Mouse (Mus musculus): ENCODE data around the gene Megf11. TPM values are rescaled to one million over a fixed set of nuclear protein-coding genes. Genes with fewer than 3 reads are reported as not detected.
A peak's percentile ranks its signal among the peaks of the same experiment; 100 is the strongest.

Megf11 gene
- polyA plus RNA-seq, 1 experiment from 2014 or later, result 20.2 TPM

DNA sequence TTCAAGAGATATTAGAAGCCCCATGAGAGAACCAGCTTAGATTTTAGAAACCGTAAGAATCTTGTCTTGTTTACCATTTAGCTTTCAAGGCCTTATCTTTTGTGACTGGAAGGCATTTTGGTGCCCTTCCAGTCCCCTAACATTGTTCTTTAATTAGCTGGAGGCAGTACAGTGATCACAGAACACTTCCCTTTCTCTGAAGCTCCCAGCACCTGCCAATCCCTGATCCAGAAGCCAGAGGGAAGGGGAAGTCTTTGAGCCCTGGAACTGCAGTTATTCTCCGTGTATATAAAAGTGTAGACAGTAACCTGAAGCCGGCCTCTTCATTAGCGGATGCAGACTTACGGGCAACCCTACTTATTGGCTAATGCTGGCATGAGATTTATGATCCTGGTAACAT is 35.9 kb upstream of the Megf11 start:
- Histone ChIP-seq H3K9ac (ENCODE audit: low read depth, low read length) (no peak overlapping the region; the same call in 1 of the 2 replicates), H3K4me3 (ENCODE audit: low read length) (no peak overlapping the region), H3K36me3 (ENCODE audit: control insufficient read depth, insufficient read depth, low read length) (no peaks in the 10 kb centered on the region), H3K9me3 (ENCODE audit: control insufficient read depth, low read length) (no peaks in the 10 kb centered on the region), H3K27me3 (replicated peaks; ENCODE audit: control insufficient read depth, insufficient read depth, low read length) (no peaks in the 10 kb centered on the region), H3K4me1 (ENCODE audit: control insufficient read depth, insufficient read depth, low read depth, low read length) (no peaks in the 10 kb centered on the region), H3K4me2 (ENCODE audit: low read length) (no peak overlapping the region), H3K27ac (ENCODE audit: low read depth, low read length) (no peak overlapping the region)
- 65% methylated on average over 5 of the region's 5 CpGs for WGBS
- ATAC-seq, result no peak

GRCm38 (mm10) chr9:64351191-64351590 is 34.2 kb upstream of the Megf11 start:
- no peaks in the 10 kb centered on the region for H3K4me1 ChIP-seq (ENCODE audit: control insufficient read depth, insufficient read depth, low read depth, low read length)
- H3K4me2 ChIP-seq (ENCODE audit: low read length), result no peak overlapping the region
- H3K4me3 ChIP-seq (ENCODE audit: low read length), result no peak overlapping the region
- no peak overlapping the region for H3K27ac ChIP-seq (ENCODE audit: low read depth, low read length)
- H3K27me3 ChIP-seq (replicated peaks; ENCODE audit: control insufficient read depth, insufficient read depth, low read length), result no peaks in the 10 kb centered on the region
- H3K9me3 ChIP-seq (ENCODE audit: control insufficient read depth, low read length), result no peaks in the 10 kb centered on the region
- ATAC-seq, result no peak
- no peaks in the 10 kb centered on the region for H3K36me3 ChIP-seq (ENCODE audit: control insufficient read depth, insufficient read depth, low read length)
- WGBS, result 42% methylated on average over 3 of the region's 3 CpGs
- no peak overlapping the region for H3K9ac ChIP-seq (ENCODE audit: low read depth, low read length)

DNA sequence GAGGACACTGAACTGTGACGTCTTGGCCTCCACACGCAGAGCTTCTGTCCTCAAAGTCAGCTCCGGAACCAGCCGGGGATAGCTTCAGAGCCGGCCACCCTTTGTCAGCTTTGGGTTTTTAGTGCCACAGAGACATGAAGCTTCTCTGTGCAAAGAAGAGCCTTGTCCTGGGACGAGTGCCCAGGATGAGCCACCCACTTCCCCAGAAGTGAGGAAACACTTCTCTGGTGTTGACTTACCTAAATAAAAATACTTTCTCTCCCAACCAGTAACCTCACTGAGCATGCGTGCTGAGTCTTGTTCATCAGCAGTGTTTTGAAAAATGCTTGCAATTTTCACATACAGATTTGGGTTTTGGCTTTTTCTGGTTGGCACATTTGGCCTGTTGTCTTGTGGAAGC is 29.8 kb upstream of the Megf11 start:
- 92% methylated on average over 7 of the region's 7 CpGs for WGBS
- no peaks in the 10 kb centered on the region for H3K36me3 ChIP-seq (ENCODE audit: control insufficient read depth, insufficient read depth, low read length)

GRCm38 (mm10) chr9:64361231-64361950 is 24.0 kb upstream of the Megf11 start:
- WGBS, result 85% methylated on average over 9 of the region's 9 CpGs
- no peaks in the 10 kb centered on the region for H3K27me3 ChIP-seq (replicated peaks; ENCODE audit: control insufficient read depth, insufficient read depth, low read length)
- no peak overlapping the region for H3K9ac ChIP-seq (ENCODE audit: low read depth, low read length)
- no peak overlapping the region for H3K27ac ChIP-seq (ENCODE audit: low read depth, low read length)
- H3K36me3 ChIP-seq (ENCODE audit: control insufficient read depth, insufficient read depth, low read length), result no peaks in the 10 kb centered on the region
- ATAC-seq, result no peak
- no peaks in the 10 kb centered on the region for H3K9me3 ChIP-seq (ENCODE audit: control insufficient read depth, low read length)
- no peaks in the 10 kb centered on the region for H3K4me1 ChIP-seq (ENCODE audit: control insufficient read depth, insufficient read depth, low read depth, low read length)
- no peak overlapping the region for H3K4me3 ChIP-seq (ENCODE audit: low read length)
- no peak overlapping the region for H3K4me2 ChIP-seq (ENCODE audit: low read length)

More for the DNA sequence above, 29.8 kb upstream of the Megf11 start:
- H3K4me2 ChIP-seq (ENCODE audit: low read length), result no peak overlapping the region
- H3K27me3 ChIP-seq (replicated peaks; ENCODE audit: control insufficient read depth, insufficient read depth, low read length), result no peaks in the 10 kb centered on the region
- no peak overlapping the region for H3K27ac ChIP-seq (ENCODE audit: low read depth, low read length)
- no peak overlapping the region for H3K9ac ChIP-seq (ENCODE audit: low read depth, low read length)
- H3K4me1 ChIP-seq (ENCODE audit: control insufficient read depth, insufficient read depth, low read depth, low read length), result no peaks in the 10 kb centered on the region
- H3K9me3 ChIP-seq (ENCODE audit: control insufficient read depth, low read length), result no peaks in the 10 kb centered on the region
- no peak for ATAC-seq
- H3K4me3 ChIP-seq (ENCODE audit: low read length), result no peak overlapping the region

DNA sequence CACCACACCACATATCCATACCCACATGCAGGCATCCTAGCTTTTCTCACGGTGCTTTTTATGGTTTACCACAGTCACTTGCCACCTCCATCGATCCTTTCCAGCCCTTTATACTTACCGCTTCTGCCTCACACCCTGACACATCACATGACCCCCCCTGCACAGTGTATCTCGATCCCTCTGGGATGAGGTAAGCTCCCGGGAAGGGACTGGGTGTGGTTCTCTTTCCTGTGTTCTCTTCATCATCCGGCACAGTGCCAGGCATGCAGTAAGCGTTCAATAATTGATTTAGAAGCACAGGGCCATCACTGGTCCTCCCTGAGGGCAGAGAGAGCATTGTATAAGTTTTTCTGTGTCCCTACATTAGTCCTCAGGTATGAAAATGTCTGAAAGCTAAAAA is 15.6 kb upstream of the Megf11 start:
- Histone ChIP-seq H3K9ac (ENCODE audit: low read depth, low read length) (no peak overlapping the region), H3K9me3 (ENCODE audit: control insufficient read depth, low read length) (no peaks in the 10 kb centered on the region), H3K4me2 (ENCODE audit: low read length) (no peak overlapping the region), H3K4me1 (ENCODE audit: control insufficient read depth, insufficient read depth, low read depth, low read length) (peaks cover 3% of the 10 kb centered on the region; the same call in 1 of the 2 replicates), H3K36me3 (ENCODE audit: control insufficient read depth, insufficient read depth, low read length) (no peaks in the 10 kb centered on the region), H3K27ac (ENCODE audit: low read depth, low read length) (no peak overlapping the region), H3K27me3 (replicated peaks; ENCODE audit: control insufficient read depth, insufficient read depth, low read length) (no peaks in the 10 kb centered on the region), H3K4me3 (ENCODE audit: low read length) (no peak overlapping the region)
- 60% methylated on average over 7 of the region's 7 CpGs for WGBS
- no peak for ATAC-seq

- no peak for ATAC-seq
- Histone ChIP-seq H3K36me3 (ENCODE audit: control insufficient read depth, insufficient read depth, low read length) (no peaks in the 10 kb centered on the region), H3K4me3 (ENCODE audit: low read length) (no peak overlapping the region), H3K27me3 (replicated peaks; ENCODE audit: control insufficient read depth, insufficient read depth, low read length) (no peaks in the 10 kb centered on the region), H3K4me2 (ENCODE audit: low read length) (no peak overlapping the region), H3K9me3 (ENCODE audit: control insufficient read depth, low read length) (no peaks in the 10 kb centered on the region), H3K4me1 (ENCODE audit: control insufficient read depth, insufficient read depth, low read depth, low read length) (peaks cover 3% of the 10 kb centered on the region; the same call in 1 of the 2 replicates), H3K9ac (ENCODE audit: low read depth, low read length) (no peak overlapping the region), H3K27ac (ENCODE audit: low read depth, low read length) (no peak overlapping the region)
- 27% methylated on average over 11 of the region's 11 CpGs for WGBS
These were observed 14.1 kb upstream of the Megf11 start for GRCm38 (mm10) chr9:64371305-64371819.

DNA sequence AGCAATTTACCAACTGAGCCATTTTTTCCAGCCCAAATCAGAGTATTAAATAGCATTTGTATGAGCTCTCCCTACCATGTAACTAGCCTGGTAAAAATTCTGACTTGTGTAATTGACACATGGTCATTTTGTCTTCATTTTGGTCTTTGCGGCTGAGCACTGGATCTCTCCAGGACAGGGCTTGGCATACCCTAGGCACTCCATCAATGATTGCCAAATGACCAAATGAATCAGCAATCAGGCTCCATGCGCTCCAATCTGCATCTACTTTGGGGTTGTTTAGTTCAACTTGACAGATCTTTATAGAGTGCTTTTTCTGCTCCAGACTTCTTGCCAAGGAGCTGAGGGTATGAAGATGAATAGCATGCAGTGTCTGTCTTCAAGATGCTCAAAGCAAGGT is 9.0 kb upstream of the Megf11 start:
- Histone ChIP-seq H3K9ac (ENCODE audit: low read depth, low read length) (no peak overlapping the region), H3K4me3 (ENCODE audit: low read length) (no peak overlapping the region), H3K27ac (ENCODE audit: low read depth, low read length) (no peak overlapping the region), H3K4me2 (ENCODE audit: low read length) (no peak overlapping the region), H3K9me3 (ENCODE audit: control insufficient read depth, low read length) (no peaks in the 10 kb centered on the region), H3K36me3 (ENCODE audit: control insufficient read depth, insufficient read depth, low read length) (no peaks in the 10 kb centered on the region), H3K27me3 (replicated peaks; ENCODE audit: control insufficient read depth, insufficient read depth, low read length) (no peaks in the 10 kb centered on the region), H3K4me1 (ENCODE audit: control insufficient read depth, insufficient read depth, low read depth, low read length) (peaks cover 2% of the 10 kb centered on the region; the same call in 1 of the 2 replicates)
- 78% methylated on average over 2 of the region's 2 CpGs for WGBS
- ATAC-seq, result no peak

DNA sequence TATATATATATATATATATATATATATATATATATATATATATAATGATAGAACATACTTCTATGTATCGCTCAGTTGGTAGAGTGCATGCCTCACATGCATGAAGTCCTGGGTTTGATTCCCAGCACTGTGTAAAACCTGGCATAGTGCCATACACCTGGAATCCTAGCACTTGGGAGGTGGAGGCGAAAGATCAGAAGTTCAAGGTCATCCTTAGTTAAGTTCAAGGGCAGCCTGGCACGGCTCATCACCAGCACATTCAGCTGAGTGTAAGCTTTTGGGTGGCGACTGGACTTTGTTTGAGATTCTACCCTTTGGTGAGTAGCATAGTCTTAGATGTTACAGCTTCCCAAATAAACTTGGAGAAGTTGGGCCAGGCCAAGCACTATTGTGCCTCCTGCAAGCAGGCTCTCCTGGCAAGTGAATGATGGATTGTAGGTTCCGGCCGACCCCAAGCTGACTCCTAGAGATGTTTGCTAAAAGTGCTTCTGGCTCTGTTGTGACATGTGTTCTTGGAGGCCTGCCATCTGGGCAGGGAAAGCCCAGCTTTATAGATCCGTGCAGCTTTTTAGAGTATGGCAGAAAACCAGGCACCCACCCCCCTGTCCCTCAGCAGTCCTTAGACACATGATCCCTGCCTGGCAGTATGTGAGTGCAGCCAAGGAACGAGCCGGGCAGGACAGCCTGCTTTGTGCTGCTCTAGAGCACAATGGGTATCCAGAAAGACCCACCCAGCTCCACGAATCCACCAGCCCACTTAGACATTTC is 2.2 kb upstream of the Megf11 start:
- H3K36me3 ChIP-seq (ENCODE audit: control insufficient read depth, insufficient read depth, low read length), result no peaks in the 10 kb centered on the region
- no peak overlapping the region for H3K4me3 ChIP-seq (ENCODE audit: low read length)
- peaks cover 26% of the 10 kb centered on the region for H3K4me1 ChIP-seq (ENCODE audit: control insufficient read depth, insufficient read depth, low read depth, low read length)
- peak; percentile 53; the same call in 1 of the 2 replicates for ATAC-seq
- H3K4me2 ChIP-seq (ENCODE audit: low read length), result no peak overlapping the region
- WGBS, result 48% methylated on average over 10 of the region's 10 CpGs
- no peak overlapping the region for H3K9ac ChIP-seq (ENCODE audit: low read depth, low read length)
- peaks cover 14% of the 10 kb centered on the region for H3K27me3 ChIP-seq (replicated peaks; ENCODE audit: control insufficient read depth, insufficient read depth, low read length)
- no peaks in the 10 kb centered on the region for H3K9me3 ChIP-seq (ENCODE audit: control insufficient read depth, low read length)
- H3K27ac ChIP-seq (ENCODE audit: low read depth, low read length), result no peak overlapping the region

All from hindbrain, embryonic 16.5 days (tissue).